Mouse (Mus musculus): ENCODE data around the gene Cfl2. TPM values are rescaled to one million over a fixed set of nuclear protein-coding genes. Genes with fewer than 3 reads are reported as not detected.
"Not testable (repeated sequence)": the region's sequence is repeated elsewhere in the genome, so short reads cannot be mapped to it uniquely, and the experiment has no call there.

The Cfl2 gene
- 100 to 1,000 TPM; 825 to 895 TPM for total RNA-seq (2021)
- long read RNA-seq, experiment 1, transcript Cfl2-202 (4 exons, 474 nt): minor isoform, 5 of 868 reads
- long read RNA-seq, experiment 1, transcript Cfl2-206 (4 exons, 2,726 nt): minor isoform, 12 of 868 reads
- long read RNA-seq, experiment 1, transcript Cfl2-203 (4 exons, 1,128 nt): minor isoform, 47 of 868 reads
- long read RNA-seq, experiment 1, transcript Cfl2-201 (4 exons, 2,940 nt): major isoform, 702 of 868 reads
- long read RNA-seq, experiment 1, partial matches to known transcripts: 13 of 868 reads
- long read RNA-seq, experiment 1, other reads (novel, unspliced or antisense): 86 of 868 reads
- long read RNA-seq, experiment 2, transcript Cfl2-206 (4 exons, 2,726 nt): minor isoform, 18 of 912 reads
- long read RNA-seq, experiment 2, transcript Cfl2-202 (4 exons, 474 nt): minor isoform, 6 of 912 reads
- long read RNA-seq, experiment 2, transcript Cfl2-201 (4 exons, 2,940 nt): major isoform, 733 of 912 reads
- long read RNA-seq, experiment 2, transcript Cfl2-203 (4 exons, 1,128 nt): minor isoform, 62 of 912 reads
- long read RNA-seq, experiment 2, partial matches to known transcripts: 28 of 912 reads
- long read RNA-seq, experiment 2, other reads (novel, unspliced or antisense): 60 of 912 reads

- peak; percentile 74 to 86 for DNase-seq (ENCODE audit: low spot score in 2 of 2)
Measured at GRCm38 (mm10) chr12:54862606-54863535, at the start of gene Cfl2. Cfl2 (minus strand) TSS chr12:54862877.

- no peak for DNase-seq (ENCODE audit: low spot score in 2 of 2)
Measured at GRCm38 (mm10) chr12:54910387-54910786, 47.7 kb upstream of the Cfl2 start.

- not testable (repeated sequence) for DNase-seq (ENCODE audit: low spot score in 2 of 2)
Measured at GRCm38 (mm10) chr12:54892559-54892958, 29.9 kb upstream of the Cfl2 start.

GRCm38 (mm10) chr12:54890426-54890825 lies 27.7 kb upstream of the Cfl2 start:
- no peak for DNase-seq (ENCODE audit: low spot score in 2 of 2)

GRCm38 (mm10) chr12:54887580-54888127 lies 25.0 kb upstream of the Cfl2 start:
- DNase-seq (ENCODE audit: low spot score in 2 of 2): no peak

GRCm38 (mm10) chr12:54879630-54880029 lies 17.0 kb upstream of the Cfl2 start:
- DNase-seq (ENCODE audit: low spot score in 2 of 2): peak; percentile 29 to 53

GRCm38 (mm10) chr12:54879211-54879610 lies 16.5 kb upstream of the Cfl2 start:
- DNase-seq (ENCODE audit: low spot score in 2 of 2): no peak

- DNase-seq (ENCODE audit: low spot score in 2 of 2): no peak
Measured at GRCm38 (mm10) chr12:54877875-54878274, 15.2 kb upstream of the Cfl2 start.

- no peak for DNase-seq (ENCODE audit: low spot score in 2 of 2)
Measured at GRCm38 (mm10) chr12:54876879-54877278, 14.2 kb upstream of the Cfl2 start.

GRCm38 (mm10) chr12:54874711-54875110 lies 12.0 kb upstream of the Cfl2 start:
- DNase-seq (ENCODE audit: low spot score in 2 of 2): peak in 1 of 2 experiments; percentile 24

GRCm38 (mm10) chr12:54861991-54862605 lies 579 bp downstream of the Cfl2 start:
- DNase-seq (ENCODE audit: low spot score in 2 of 2): peak in 1 of 2 experiments; percentile 67

- peak in 1 of 2 experiments; percentile 28 for DNase-seq (ENCODE audit: low spot score in 2 of 2)
Measured at GRCm38 (mm10) chr12:54859531-54859930, 3.1 kb downstream of the Cfl2 start.

GRCm38 (mm10) chr12:54850551-54850950 lies 12.1 kb downstream of the Cfl2 start:
- DNase-seq (ENCODE audit: low spot score in 2 of 2): no peak

- DNase-seq (ENCODE audit: low spot score in 2 of 2): no peak
Measured at GRCm38 (mm10) chr12:54844415-54844814, 18.3 kb downstream of the Cfl2 start.

- no peak for DNase-seq (ENCODE audit: low spot score in 2 of 2)
Measured at GRCm38 (mm10) chr12:54841576-54841975, 21.1 kb downstream of the Cfl2 start.

- no peak for DNase-seq (ENCODE audit: low spot score in 2 of 2)
Measured at GRCm38 (mm10) chr12:54839815-54840214, 22.9 kb downstream of the Cfl2 start.

GRCm38 (mm10) chr12:54838931-54839330 lies 23.7 kb downstream of the Cfl2 start:
- DNase-seq (ENCODE audit: low spot score in 2 of 2): no peak

GRCm38 (mm10) chr12:54835608-54836570 lies 26.8 kb downstream of the Cfl2 start:
- peak in 1 of 2 experiments; percentile 34 for DNase-seq (ENCODE audit: low spot score in 2 of 2)

GRCm38 (mm10) chr12:54834925-54835447 lies 27.7 kb downstream of the Cfl2 start:
- DNase-seq (ENCODE audit: low spot score in 2 of 2): peak; percentile 77 to 89

All from gastrocnemius, postnatal 4 days (tissue).